Mouse (Mus musculus): ENCODE measurements around the gene Dctn3. TPM values are rescaled to one million over a fixed set of nuclear protein-coding genes. Genes with fewer than 3 reads are reported as not detected.

Dctn3 gene
- polyA plus RNA-seq, 1 experiment, result 118 TPM

DNA sequence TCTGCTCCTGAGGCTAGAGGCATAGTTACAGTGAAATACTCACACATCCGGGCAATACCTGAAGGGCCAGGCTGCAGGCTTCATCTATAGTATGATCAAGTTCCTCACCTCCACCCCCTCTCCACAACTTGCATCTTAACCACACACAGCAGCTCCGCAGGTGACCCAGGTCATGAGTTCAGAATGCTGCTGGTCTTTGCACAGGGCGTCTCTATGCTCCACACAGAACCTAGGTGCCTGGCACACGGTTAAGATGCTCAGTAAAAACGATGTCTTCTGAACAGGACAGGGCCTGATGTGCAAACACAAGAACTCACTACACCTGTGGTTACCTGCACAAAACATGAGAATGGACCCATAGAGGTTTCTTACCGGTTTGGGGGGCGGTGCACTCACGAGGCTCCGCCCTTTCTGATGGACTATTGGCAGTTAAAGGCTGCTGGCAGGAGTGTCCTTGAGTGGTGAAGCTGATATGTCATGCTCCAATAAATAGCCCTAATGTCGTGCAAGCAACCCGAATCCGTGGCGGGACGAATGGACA, 31.9 kb upstream of the Dctn3 start, which contains the start of gene Galt:
Gene Galt (plus strand): TSS at position 432 of the 541 bp plus-strand sequence.
- H3K4me3 ChIP-seq (ENCODE audit: insufficient read depth, low read depth, low read length), result peak within 1 kb of the TSS; percentile 81
- peak within 1 kb of the TSS; percentile 90 for H3K27ac ChIP-seq (replicated peaks; ENCODE audit: low read depth, low read length)

DNA sequence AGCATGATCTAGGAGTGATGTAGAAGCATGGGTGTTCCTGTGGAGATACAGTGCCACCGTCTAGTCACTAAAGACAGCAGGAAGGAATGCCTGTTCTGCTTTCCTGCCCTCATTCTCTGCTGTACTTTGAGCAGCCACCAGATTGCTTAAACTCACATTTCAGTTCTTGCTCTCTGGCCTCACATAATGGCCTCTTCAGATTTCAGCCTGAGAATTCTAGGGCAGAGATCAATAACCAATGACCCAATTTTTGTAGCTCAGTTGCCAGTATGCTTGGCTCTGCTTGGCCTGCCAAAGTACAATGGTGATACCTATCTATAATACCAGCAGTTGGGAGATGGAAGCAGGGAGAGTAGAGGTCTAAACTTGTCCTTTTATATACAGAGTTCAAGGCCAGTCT, 22.1 kb upstream of the Dctn3 start:
- no peak overlapping the region for H3K4me3 ChIP-seq (ENCODE audit: insufficient read depth, low read depth, low read length)
- H3K27ac ChIP-seq (replicated peaks; ENCODE audit: low read depth, low read length), result no peak overlapping the region
- H3K4me1 ChIP-seq (ENCODE audit: control insufficient read depth, insufficient read depth, insufficient read length, low read length), result peaks cover 6% of the 10 kb centered on the region; the same call in 1 of the 2 replicates

More for the DNA sequence above, 31.9 kb upstream of the Dctn3 start, which contains the start of gene Galt:
- H3K4me1 ChIP-seq (ENCODE audit: control insufficient read depth, insufficient read depth, insufficient read length, low read length), result peaks cover 3% of the 10 kb centered on the region; the same call in 1 of the 2 replicates

DNA sequence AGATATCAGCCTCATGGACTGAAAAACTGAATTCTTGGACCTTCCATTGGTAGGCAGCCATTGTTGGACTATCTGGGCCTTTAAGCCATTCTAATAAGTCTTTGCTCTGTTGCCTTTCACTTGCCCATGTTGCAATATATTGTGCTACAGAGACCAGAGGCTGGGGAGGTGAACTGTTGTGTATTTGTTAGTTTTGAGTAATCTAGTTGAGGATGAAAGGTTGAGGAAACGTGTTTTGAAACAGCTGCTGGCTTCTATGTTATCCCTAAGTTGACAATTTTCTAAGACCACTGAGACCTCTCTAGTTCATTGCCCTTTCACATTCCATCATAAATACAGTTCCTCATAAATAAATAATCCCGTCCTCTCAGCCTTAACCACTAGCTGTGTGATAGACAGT, 21.2 kb upstream of the Dctn3 start:
- Histone ChIP-seq H3K4me1 (ENCODE audit: control insufficient read depth, insufficient read depth, insufficient read length, low read length) (peaks cover 8% of the 10 kb centered on the region; the same call in 1 of the 2 replicates), H3K27ac (replicated peaks; ENCODE audit: low read depth, low read length) (no peak overlapping the region), H3K4me3 (ENCODE audit: insufficient read depth, low read depth, low read length) (no peak overlapping the region)

- peak overlapping the region; percentile 93 for H3K4me3 ChIP-seq (ENCODE audit: insufficient read depth, low read depth, low read length)
- H3K27ac ChIP-seq (replicated peaks; ENCODE audit: low read depth, low read length), result peak overlapping the region; percentile 77
- peaks cover 8% of the 10 kb centered on the region; the same call in 1 of the 2 replicates for H3K4me1 ChIP-seq (ENCODE audit: control insufficient read depth, insufficient read depth, insufficient read length, low read length)
Measured at GRCm38 (mm10) chr4:41741158-41741560, 18.2 kb upstream of the Dctn3 start.

DNA sequence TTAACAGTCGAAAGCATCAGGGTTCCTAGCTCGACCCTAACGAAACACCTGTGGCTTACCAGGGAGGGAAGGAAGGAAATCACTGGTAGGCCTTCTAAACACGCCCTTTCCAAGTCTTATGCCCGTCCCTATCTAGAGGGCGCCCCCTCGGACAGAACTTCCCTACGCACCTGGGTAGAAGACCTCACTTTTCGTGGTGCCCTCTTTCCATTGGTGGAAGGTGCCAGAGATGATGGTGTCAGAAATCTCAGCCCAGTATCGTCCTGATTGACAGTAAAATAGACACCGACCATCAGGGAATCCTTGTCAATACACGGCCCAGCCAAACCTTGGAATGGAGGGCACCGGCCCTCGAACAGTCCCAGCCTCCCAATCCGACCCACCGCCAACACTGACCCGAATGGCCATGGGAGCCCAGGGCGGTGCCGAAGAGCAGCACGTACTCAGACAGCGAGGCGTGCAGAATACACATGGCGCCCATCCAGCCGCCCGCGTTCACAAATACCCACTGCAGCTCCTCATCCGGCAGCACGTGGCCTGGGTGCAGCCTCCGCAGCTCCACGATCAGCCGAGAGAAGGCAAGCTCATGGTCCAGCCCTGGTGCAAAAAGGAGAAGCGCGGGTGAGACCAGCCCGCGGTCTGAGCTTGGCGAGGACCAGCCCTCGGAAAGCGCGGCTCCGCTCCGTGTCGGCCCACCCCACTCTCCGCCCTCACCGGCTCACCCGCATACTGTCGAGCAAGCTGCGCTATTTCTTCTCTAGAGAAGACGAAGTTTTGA, 17.6 kb upstream of the Dctn3 start:
- Histone ChIP-seq H3K27ac (replicated peaks; ENCODE audit: low read depth, low read length) (peak overlapping the region; percentile 77), H3K4me1 (ENCODE audit: control insufficient read depth, insufficient read depth, insufficient read length, low read length) (peaks cover 8% of the 10 kb centered on the region; the same call in 1 of the 2 replicates), H3K4me3 (ENCODE audit: insufficient read depth, low read depth, low read length) (peak overlapping the region; percentile 93)

GRCm38 (mm10) chr4:41739260-41739659, 16.3 kb upstream of the Dctn3 start:
- Histone ChIP-seq H3K4me3 (ENCODE audit: insufficient read depth, low read depth, low read length) (no peak overlapping the region), H3K4me1 (ENCODE audit: control insufficient read depth, insufficient read depth, insufficient read length, low read length) (peaks cover 8% of the 10 kb centered on the region; the same call in 1 of the 2 replicates), H3K27ac (replicated peaks; ENCODE audit: low read depth, low read length) (no peak overlapping the region)

- Histone ChIP-seq H3K27ac (replicated peaks; ENCODE audit: low read depth, low read length) (no peak overlapping the region), H3K4me3 (ENCODE audit: insufficient read depth, low read depth, low read length) (no peak overlapping the region), H3K4me1 (ENCODE audit: control insufficient read depth, insufficient read depth, insufficient read length, low read length) (peaks cover 8% of the 10 kb centered on the region; the same call in 1 of the 2 replicates)
Measured at GRCm38 (mm10) chr4:41738256-41738603, 15.3 kb upstream of the Dctn3 start.

DNA sequence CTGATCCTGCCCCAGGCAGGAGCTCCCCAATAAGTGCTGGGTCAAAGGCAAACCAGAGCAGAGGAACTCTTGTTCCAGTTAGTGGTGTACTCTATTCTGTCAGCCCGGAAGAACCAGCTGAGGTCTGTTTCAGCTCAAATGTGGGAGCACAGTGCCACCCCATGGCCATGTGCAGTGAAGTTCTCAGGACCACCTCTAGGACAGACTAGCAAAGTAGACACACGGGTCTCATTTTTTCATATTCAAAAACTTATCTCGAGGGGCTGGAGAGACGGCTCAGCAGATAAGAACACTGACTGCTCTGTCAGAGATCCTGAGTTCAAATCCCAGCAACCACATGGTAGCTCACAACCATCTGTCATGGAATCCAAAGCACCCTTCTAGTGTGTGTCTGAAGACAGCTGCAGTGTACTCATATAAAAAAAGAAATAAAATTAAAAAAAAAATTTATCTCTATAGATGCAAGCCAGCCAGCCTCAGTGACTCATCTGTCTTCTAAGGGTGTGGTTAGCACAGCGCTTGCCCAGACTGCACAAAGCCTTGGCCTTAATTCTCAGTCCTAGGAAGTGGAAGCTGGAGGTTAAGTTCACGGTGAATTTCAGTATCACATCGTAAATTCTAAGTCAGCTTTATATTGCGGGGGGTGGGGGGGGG, 14.8 kb upstream of the Dctn3 start:
- Histone ChIP-seq H3K4me1 (ENCODE audit: control insufficient read depth, insufficient read depth, insufficient read length, low read length) (peaks cover 8% of the 10 kb centered on the region; the same call in 1 of the 2 replicates), H3K4me3 (ENCODE audit: insufficient read depth, low read depth, low read length) (no peak overlapping the region), H3K27ac (replicated peaks; ENCODE audit: low read depth, low read length) (no peak overlapping the region)

GRCm38 (mm10) chr4:41731052-41731765, 8.2 kb upstream of the Dctn3 start, which contains the start of gene Arid3c:
Gene Arid3c, minus strand, starts transcription at chr4:41731142.
- no peaks in the 10 kb centered on the region; the same call in 1 of the 2 replicates for H3K4me1 ChIP-seq (ENCODE audit: control insufficient read depth, insufficient read depth, insufficient read length, low read length)
- no peak within 1 kb of the TSS for H3K27ac ChIP-seq (replicated peaks; ENCODE audit: low read depth, low read length)
- H3K4me3 ChIP-seq (ENCODE audit: insufficient read depth, low read depth, low read length), result peak within 1 kb of the TSS; percentile 21

- Histone ChIP-seq H3K27ac (replicated peaks; ENCODE audit: low read depth, low read length) (no peak overlapping the region), H3K4me3 (ENCODE audit: insufficient read depth, low read depth, low read length) (no peak overlapping the region)
Measured at GRCm38 (mm10) chr4:41726826-41727621, 4.1 kb upstream of the Dctn3 start.

GRCm38 (mm10) chr4:41716834-41717233, 6.1 kb downstream of the Dctn3 start:
- H3K4me1 ChIP-seq (ENCODE audit: control insufficient read depth, insufficient read depth, insufficient read length, low read length), result peaks cover 4% of the 10 kb centered on the region
- H3K4me3 ChIP-seq (ENCODE audit: insufficient read depth, low read depth, low read length), result no peak overlapping the region
- H3K27ac ChIP-seq (replicated peaks; ENCODE audit: low read depth, low read length), result no peak overlapping the region

More at GRCm38 (mm10) chr4:41726826-41727621, 4.1 kb upstream of the Dctn3 start:
- H3K4me1 ChIP-seq (ENCODE audit: control insufficient read depth, insufficient read depth, insufficient read length, low read length), result peaks cover 4% of the 10 kb centered on the region

GRCm38 (mm10) chr4:41715596-41715995, 7.4 kb downstream of the Dctn3 start:
- Histone ChIP-seq H3K27ac (replicated peaks; ENCODE audit: low read depth, low read length) (no peak overlapping the region), H3K4me3 (ENCODE audit: insufficient read depth, low read depth, low read length) (no peak overlapping the region), H3K4me1 (ENCODE audit: control insufficient read depth, insufficient read depth, insufficient read length, low read length) (peaks cover 4% of the 10 kb centered on the region)

DNA sequence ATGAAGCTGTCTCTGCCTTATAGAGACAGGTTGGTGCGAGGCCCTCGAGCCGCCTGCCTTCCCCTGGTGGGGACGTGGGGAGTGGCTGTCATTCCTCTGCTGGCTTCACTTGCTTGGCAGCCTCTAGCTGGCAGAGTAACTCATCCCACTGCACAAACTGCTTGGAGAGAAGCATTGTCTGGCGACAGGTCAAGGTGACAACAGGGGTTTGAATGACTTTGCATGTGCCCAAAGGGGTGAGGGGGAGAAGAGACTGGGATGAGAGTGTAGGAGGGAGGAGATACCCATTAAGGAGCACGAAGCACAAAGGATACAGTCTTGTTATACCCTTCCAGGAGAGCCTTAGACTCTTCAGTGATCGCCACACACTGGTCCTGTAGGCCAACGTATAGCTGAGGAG, 7.9 kb downstream of the Dctn3 start:
- Histone ChIP-seq H3K4me3 (ENCODE audit: insufficient read depth, low read depth, low read length) (no peak overlapping the region), H3K4me1 (ENCODE audit: control insufficient read depth, insufficient read depth, insufficient read length, low read length) (peaks cover 4% of the 10 kb centered on the region), H3K27ac (replicated peaks; ENCODE audit: low read depth, low read length) (no peak overlapping the region)

- Histone ChIP-seq H3K4me1 (ENCODE audit: control insufficient read depth, insufficient read depth, insufficient read length, low read length) (peaks cover 4% of the 10 kb centered on the region), H3K4me3 (ENCODE audit: insufficient read depth, low read depth, low read length) (no peak overlapping the region), H3K27ac (replicated peaks; ENCODE audit: low read depth, low read length) (no peak overlapping the region)
Measured at GRCm38 (mm10) chr4:41714276-41714675, 8.7 kb downstream of the Dctn3 start.
